Mouse (Mus musculus) lung, postnatal 0 days (tissue): ENCODE measurements at regions not wholly inside any gene's neighbourhood (a gene's known extent, or its start where the extent isn't known, plus 50 kb on each side); places are given as distances from the start of the nearest gene placed in this dataset.

Experiments used
- ATAC-seq: fragments of 200-750 bp; cut with Nextera tagmentation; 2 replicates; pipeline ENCODE4 v1.8.0; 2017; ENCODE audit warnings: moderate library complexity
- DNase-seq: peaks from one replicate; pipeline ENCODE4 v3.0.0-alpha.2; 2016; ENCODE audit warnings: low spot score
- H3K27ac ChIP-seq: fragments of 300-500 bp; sonication (generic); 2 replicates; pipeline ENCODE4 v1.5.1; 2014; ENCODE audit warnings: antibody characterized with exemption, mild to moderate bottlenecking, low read length, mixed read lengths
- H3K27me3 ChIP-seq: fragments of 300-500 bp; sonication (generic); replicated peaks from 2 replicates; pipeline ENCODE4 v1.6.1; 2014; ENCODE audit warnings: low read length, mixed read lengths; ENCODE audit not compliant: insufficient read depth
- H3K36me3 ChIP-seq: fragments of 300-500 bp; sonication (generic); 2 replicates; pipeline ENCODE4 v1.6.1; 2014; ENCODE audit warnings: low read length, mixed read lengths; ENCODE audit not compliant: insufficient read depth
- H3K4me1 ChIP-seq: fragments of 300-500 bp; sonication (generic); 2 replicates; pipeline ENCODE4 v1.6.1; 2014; ENCODE audit warnings: antibody characterized with exemption, low read depth, low read length, mixed read lengths; ENCODE audit not compliant: insufficient read depth
- H3K4me2 ChIP-seq: fragments of 300-500 bp; sonication (generic); replicated peaks from 2 replicates; pipeline ENCODE4 v1.6.1; 2014; ENCODE audit warnings: low read depth, mild to moderate bottlenecking, low read length, moderate library complexity, mixed read lengths
- H3K4me3 ChIP-seq: fragments of 300-500 bp; sonication (generic); 2 replicates; pipeline ENCODE4 v1.5.1; 2014; ENCODE audit warnings: low read depth, low read length
- H3K9ac ChIP-seq: fragments of 300-500 bp; sonication (generic); replicated peaks from 2 replicates; pipeline ENCODE4 v1.6.1; 2014; ENCODE audit warnings: low read depth, mild to moderate bottlenecking
- H3K9me3 ChIP-seq: fragments of 300-500 bp; sonication (generic); 2 replicates; pipeline ENCODE4 v1.6.1; 2016; ENCODE audit warnings: low read length, mixed read lengths
- CTCF ChIP-seq: IDR thresholded peaks from 2 replicates; pipeline ENCODE4 v1.5.1; 2016; ENCODE audit warnings: antibody characterized with exemption, mild to moderate bottlenecking
- EP300 ChIP-seq: IDR thresholded peaks from 2 replicates; pipeline ENCODE4 v1.6.1; 2016; ENCODE audit warnings: antibody characterized with exemption, mild to moderate bottlenecking, control low read depth
- WGBS: fragments of 180-500 bp; shearing (Covaris S2); extraction: QIAGEN DNeasy Blood & Tissue Kit; methylation state at CpG from one replicate; pipeline ENCODE4 v1.1.7; 2014; 5-methylcytosine and 5-hydroxymethylcytosine counted together

GRCm38 (mm10) chr10:98494354-98494753, 419.9 kb upstream of the Atp2b1 start:
- WGBS = 19% methylated on average over 8 of the region's 8 CpGs
- no peak overlapping the region for H3K27ac ChIP-seq
- no peaks in the 10 kb centered on the region for H3K36me3 ChIP-seq
- H3K27me3 ChIP-seq = no peaks in the 10 kb centered on the region
- no peaks in the 10 kb centered on the region for H3K4me1 ChIP-seq
- H3K4me2 ChIP-seq = no peak overlapping the region
- H3K9ac ChIP-seq = no peak overlapping the region
- peak; percentile 68 for ATAC-seq
- DNase-seq = peak; percentile 82
- TF ChIP-seq CTCF (peak; percentile 87), EP300 (no peak)
- no peaks in the 10 kb centered on the region for H3K9me3 ChIP-seq
- no peak overlapping the region for H3K4me3 ChIP-seq

DNA sequence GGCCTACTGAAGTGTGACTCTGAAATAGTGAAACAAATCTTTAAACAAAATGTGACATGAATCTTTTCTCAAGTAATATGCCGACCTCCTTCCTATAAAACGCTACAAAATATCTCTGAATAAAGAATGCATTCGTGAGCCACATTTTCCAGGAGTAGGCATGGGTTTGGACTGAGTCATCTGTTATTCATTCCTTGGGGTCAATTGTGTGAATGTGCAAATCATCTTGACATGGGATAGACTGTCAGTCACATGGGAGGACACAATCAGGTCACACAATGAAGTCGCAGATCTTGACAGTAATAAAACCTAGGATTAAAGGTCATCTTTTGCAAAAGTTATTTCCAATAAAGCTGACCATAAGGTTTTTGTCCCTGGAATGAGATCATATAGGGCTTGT, 418.0 kb upstream of the Atp2b1 start:
- H3K27ac ChIP-seq = no peak overlapping the region
- DNase-seq = no peak
- H3K36me3 ChIP-seq = no peaks in the 10 kb centered on the region
- 74% methylated on average over 4 of the region's 4 CpGs for WGBS
- H3K4me2 ChIP-seq = no peak overlapping the region
- H3K4me1 ChIP-seq = no peaks in the 10 kb centered on the region
- no peaks in the 10 kb centered on the region for H3K9me3 ChIP-seq
- no peak overlapping the region for H3K4me3 ChIP-seq
- no peak for ATAC-seq
- TF ChIP-seq EP300 = no peak
- no peak for TF ChIP-seq CTCF
- H3K27me3 ChIP-seq = no peaks in the 10 kb centered on the region
- no peak overlapping the region for H3K9ac ChIP-seq

- ATAC-seq = no peak
- Histone ChIP-seq H3K4me1 (no peaks in the 10 kb centered on the region), H3K27me3 (no peaks in the 10 kb centered on the region), H3K36me3 (no peaks in the 10 kb centered on the region), H3K4me2 (no peak overlapping the region), H3K27ac (no peak overlapping the region), H3K4me3 (no peak overlapping the region), H3K9me3 (no peaks in the 10 kb centered on the region), H3K9ac (no peak overlapping the region)
- 87% methylated on average over 4 of the region's 4 CpGs for WGBS
- TF ChIP-seq CTCF (no peak), EP300 (no peak)
- no peak for DNase-seq
Observed at GRCm38 (mm10) chr10:98500315-98500714, 413.9 kb upstream of the Atp2b1 start.

- Histone ChIP-seq H3K36me3 (no peaks in the 10 kb centered on the region), H3K9me3 (no peaks in the 10 kb centered on the region), H3K4me2 (no peak overlapping the region), H3K27me3 (no peaks in the 10 kb centered on the region), H3K4me1 (no peaks in the 10 kb centered on the region), H3K4me3 (no peak overlapping the region), H3K9ac (no peak overlapping the region), H3K27ac (no peak overlapping the region)
- no peak for TF ChIP-seq EP300
- TF ChIP-seq CTCF = no peak
- DNase-seq (no peak), ATAC-seq (no peak)
- WGBS = 84% methylated on average over 5 of the region's 5 CpGs
Observed at GRCm38 (mm10) chr10:98501566-98501965, 412.6 kb upstream of the Atp2b1 start.

- no peak for ATAC-seq
- peak; percentile 9 for DNase-seq
- Histone ChIP-seq H3K4me1 (no peaks in the 10 kb centered on the region), H3K9ac (no peak overlapping the region), H3K4me3 (no peak overlapping the region), H3K27ac (no peak overlapping the region), H3K9me3 (no peaks in the 10 kb centered on the region), H3K4me2 (no peak overlapping the region), H3K36me3 (no peaks in the 10 kb centered on the region), H3K27me3 (no peaks in the 10 kb centered on the region)
- TF ChIP-seq EP300 = no peak
- no peak for TF ChIP-seq CTCF
- WGBS = 56% methylated on average over 3 of the region's 3 CpGs
Observed at GRCm38 (mm10) chr10:98504524-98504923, 409.7 kb upstream of the Atp2b1 start.

- Histone ChIP-seq H3K4me1 (no peaks in the 10 kb centered on the region), H3K27me3 (no peaks in the 10 kb centered on the region), H3K27ac (no peak overlapping the region), H3K4me3 (no peak overlapping the region), H3K36me3 (no peaks in the 10 kb centered on the region), H3K4me2 (no peak overlapping the region), H3K9ac (no peak overlapping the region), H3K9me3 (no peaks in the 10 kb centered on the region)
- peak; percentile 79 for ATAC-seq
- no peak for TF ChIP-seq CTCF
- peak; percentile 43; the same call in 1 of the 2 replicates for TF ChIP-seq EP300
- 32% methylated on average over 5 of the region's 5 CpGs for WGBS
- peak; percentile 51 for DNase-seq
Observed at GRCm38 (mm10) chr10:98508515-98509143, 405.6 kb upstream of the Atp2b1 start.

GRCm38 (mm10) chr10:98514836-98515235, 399.4 kb upstream of the Atp2b1 start:
- Histone ChIP-seq H3K4me3 (no peak overlapping the region), H3K9me3 (no peaks in the 10 kb centered on the region), H3K36me3 (no peaks in the 10 kb centered on the region), H3K27ac (no peak overlapping the region), H3K4me2 (no peak overlapping the region), H3K9ac (no peak overlapping the region), H3K4me1 (no peaks in the 10 kb centered on the region), H3K27me3 (no peaks in the 10 kb centered on the region)
- TF ChIP-seq EP300 (no peak), CTCF (no peak)
- ATAC-seq (no peak), DNase-seq (no peak)
- WGBS = 73% methylated on average over 1 of the region's 1 CpGs
